Mouse (Mus musculus) bone marrow, adult 2 months (tissue): ENCODE measurements around the gene Olfr556. TPM values are rescaled to one million over a fixed set of nuclear protein-coding genes. Genes with fewer than 3 reads are reported as not detected.
"Not testable (repeated sequence)": the region's sequence is repeated elsewhere in the genome, so short reads cannot be mapped to it uniquely, and the experiment has no call there.

ENCODE experiments used
- H3K27ac ChIP-seq: fragments of 200-500 bp; 2 replicates; pipeline ENCODE4 v1.5.1; 2012; ENCODE audit warnings: low read depth, mild to moderate bottlenecking, control low read depth, inconsistent platforms, low read length; ENCODE audit not compliant: control insufficient read depth, poor library complexity, insufficient read depth
- H3K4me1 ChIP-seq: fragments of 200-500 bp; 2 replicates; pipeline ENCODE4 v1.6.1; 2011; ENCODE audit warnings: low read length; ENCODE audit not compliant: control insufficient read depth, insufficient read depth
- H3K4me3 ChIP-seq: fragments of 200-500 bp; replicated peaks from 2 replicates; pipeline ENCODE3; 2011; ENCODE audit warnings: mild to moderate bottlenecking, low read depth, low read length, control low read depth; ENCODE audit not compliant: control insufficient read depth
- CTCF ChIP-seq: fragments of 200-500 bp; IDR thresholded peaks from 2 replicates; pipeline ENCODE4 v1.5.1; 2011; ENCODE audit warnings: low read length, control low read depth; ENCODE audit not compliant: control insufficient read depth, insufficient read depth
- POLR2A ChIP-seq: fragments of 200-500 bp; IDR thresholded peaks from 2 replicates; pipeline ENCODE4 v1.6.1; 2011; ENCODE audit warnings: low read depth, mild to moderate bottlenecking, control low read depth, low read length, borderline replicate concordance; ENCODE audit not compliant: control insufficient read depth
- WGBS: fragments of 180-500 bp; shearing (Covaris S2); methylation state at CpG from one replicate; pipeline ENCODE4 v1.1.7; 2018; 5-methylcytosine and 5-hydroxymethylcytosine counted together
- polyA plus RNA-seq: library from polyadenylated mRNA; stranded (reverse); fragments of >200 nt; gene quantifications from 2 replicates; pipeline ENCODE4 v1.2.4, GENCODE M21; 2011; ENCODE audit warnings: low replicate concordance; ENCODE audit not compliant: missing spikeins, insufficient read depth, insufficient read length

The Olfr556 gene
- polyA plus RNA-seq: not detected in 2 replicates

GRCm38 (mm10) chr7:102664599-102664998 is at the start of gene Olfr556:
Gene Olfr556, plus strand, starts transcription at chr7:102664899.
- Histone ChIP-seq H3K4me3 (no peak within 1 kb of the TSS), H3K4me1 (no peaks in the 10 kb centered on the region), H3K27ac (no peak within 1 kb of the TSS)
- no peak for TF ChIP-seq POLR2A
- TF ChIP-seq CTCF: no peak
- 82% methylated on average over 3 of the region's 3 CpGs for WGBS

GRCm38 (mm10) chr7:102618118-102618517 is 46.6 kb upstream of the Olfr556 start, which contains the start of gene Olfr553:
Gene Olfr553, minus strand, starts transcription at chr7:102618218.
- H3K4me1 ChIP-seq: no peaks in the 10 kb centered on the region
- no peak within 1 kb of the TSS for H3K4me3 ChIP-seq
- H3K27ac ChIP-seq: no peak within 1 kb of the TSS
- TF ChIP-seq POLR2A (no peak), CTCF (no peak)

GRCm38 (mm10) chr7:102619608-102620007 is 45.1 kb upstream of the Olfr556 start:
- WGBS: 32% methylated on average over 5 of the region's 5 CpGs
- TF ChIP-seq POLR2A: no peak
- TF ChIP-seq CTCF: no peak
- H3K27ac ChIP-seq: no peak overlapping the region
- H3K4me3 ChIP-seq: no peak overlapping the region
- no peaks in the 10 kb centered on the region for H3K4me1 ChIP-seq

- H3K4me3 ChIP-seq, H3K27ac ChIP-seq, H3K4me1 ChIP-seq: not testable (repeated sequence)
- 89% methylated on average over 19 of the region's 19 CpGs for WGBS
These were observed 44.3 kb upstream of the Olfr556 start for GRCm38 (mm10) chr7:102620368-102620767.

GRCm38 (mm10) chr7:102636665-102637064 is 28.0 kb upstream of the Olfr556 start:
- WGBS: 19% methylated on average over 3 of the region's 3 CpGs
- TF ChIP-seq CTCF (peak; percentile 16; the same call in 1 of the 2 replicates), POLR2A (no peak)
- Histone ChIP-seq H3K27ac (no peak overlapping the region), H3K4me1 (no peaks in the 10 kb centered on the region), H3K4me3 (no peak overlapping the region)

- Histone ChIP-seq H3K27ac (no peak within 1 kb of the TSS), H3K4me1 (no peaks in the 10 kb centered on the region), H3K4me3 (no peak within 1 kb of the TSS)
- TF ChIP-seq CTCF (no peak), POLR2A (no peak)
- 67% methylated on average over 1 of the region's 1 CpGs for WGBS
These were observed 26.6 kb upstream of the Olfr556 start, which contains the start of gene Olfr554 for GRCm38 (mm10) chr7:102638132-102638531. Gene Olfr554, plus strand, starts transcription at chr7:102638432.

- H3K4me3 ChIP-seq, H3K27ac ChIP-seq, H3K4me1 ChIP-seq: not testable (repeated sequence)
- 77% methylated on average over 4 of the region's 4 CpGs for whole genome bisulfite sequencing
These were observed 19.8 kb upstream of the Olfr556 start for GRCm38 (mm10) chr7:102644945-102645344.

GRCm38 (mm10) chr7:102658523-102658922 is 6.2 kb upstream of the Olfr556 start, which contains the start of gene Olfr555:
Gene Olfr555, plus strand, starts transcription at chr7:102658823.
- no peak for TF ChIP-seq POLR2A
- TF ChIP-seq CTCF: no peak
- no peak within 1 kb of the TSS for H3K27ac ChIP-seq
- no peaks in the 10 kb centered on the region for H3K4me1 ChIP-seq
- no peak within 1 kb of the TSS for H3K4me3 ChIP-seq
- 62% methylated on average over 1 of the region's 1 CpGs for WGBS

- H3K4me3 ChIP-seq: no peak overlapping the region
- TF ChIP-seq POLR2A: no peak
- TF ChIP-seq CTCF: no peak
- H3K4me1 ChIP-seq: no peaks in the 10 kb centered on the region
- H3K27ac ChIP-seq: no peak overlapping the region
- WGBS: 27% methylated on average over 2 of the region's 2 CpGs
These were observed 679 bp downstream of the Olfr556 start for GRCm38 (mm10) chr7:102665378-102665777.
